Mouse (Mus musculus): ENCODE results near the gene Fancl.

The Fancl gene

GRCm38 (mm10) chr11:26489761-26490466 is 104.0 kb downstream of the Fancl start:
- no peak for DNase-seq (ENCODE audit: low spot score in 2 of 2)

- no peak for DNase-seq (ENCODE audit: low spot score in 2 of 2)
Measured at GRCm38 (mm10) chr11:26495951-26496350, 110.0 kb downstream of the Fancl start.

- DNase-seq (ENCODE audit: low spot score in 2 of 2): no peak
Measured at GRCm38 (mm10) chr11:26513683-26514082, 127.7 kb downstream of the Fancl start.

GRCm38 (mm10) chr11:26516086-26516485 is 130.2 kb downstream of the Fancl start:
- DNase-seq (ENCODE audit: low spot score in 2 of 2): no peak

GRCm38 (mm10) chr11:26518991-26519390 is 133.1 kb downstream of the Fancl start:
- no peak for DNase-seq (ENCODE audit: low spot score in 2 of 2)
